15 mouse cellular contexts compared by ENCODE assay signal in genomic region chr9:35110051-35110450, GRCm38 (mm10). TPM values are rescaled to one million over a fixed set of nuclear protein-coding genes. Genes with fewer than 3 reads are reported as not detected.
A peak's percentile ranks its signal among the peaks of the same experiment; 100 is the strongest.
DNase-seq lines count a peak whose midpoint lies in the region; ATAC-seq and TF ChIP-seq lines count a peak whose summit lies in the region.
"Had no signal": no experiment of that assay in that cellular context is flagged by ENCODE, and none has a peak within 500 bp of the region (broad histone marks: within the 10 kb centered on the region; RNA-seq: fewer than 3 reads in every experiment).

No protein-coding gene starts in this region.

- WGBS in heart, embryonic 15.5 days: 74% methylated on average over 5 of the region's 5 CpGs
- WGBS in lung, embryonic 16.5 days: 80% methylated on average over 5 of the region's 5 CpGs
- 90% methylated on average over 5 of the region's 5 CpGs for WGBS in limb, embryonic 10.5 days
- WGBS in stomach, embryonic 16.5 days: 73% methylated on average over 5 of the region's 5 CpGs
- WGBS in thymus, adult 2 months: 89% methylated on average over 5 of the region's 5 CpGs

- H3K4me1 ChIP-seq in heart, embryonic 15.5 days (replicated peaks): peaks cover 61% of the 10 kb centered on the region
- peaks cover 64% of the 10 kb centered on the region for H3K4me1 ChIP-seq in lung, embryonic 16.5 days (replicated peaks; ENCODE audit: control insufficient read depth, insufficient read depth, low read length)
- peaks cover 76% of the 10 kb centered on the region for H3K4me1 ChIP-seq in limb, embryonic 10.5 days
- peaks cover 72% of the 10 kb centered on the region for H3K4me1 ChIP-seq in stomach, embryonic 16.5 days (ENCODE audit: control insufficient read depth, insufficient read depth, low read length)
- peaks cover 16% of the 10 kb centered on the region for H3K4me1 ChIP-seq in thymus, adult 2 months (replicated peaks; ENCODE audit: control insufficient read depth, insufficient read depth, low read length)

- peak overlapping the region; percentile 17; the same call in 1 of the 2 replicates for H3K27ac ChIP-seq in heart, embryonic 15.5 days
- H3K27ac ChIP-seq in lung, embryonic 16.5 days (ENCODE audit: low read length): peak overlapping the region; percentile 82
- H3K27ac ChIP-seq in limb, embryonic 10.5 days: peak overlapping the region; percentile 86
- H3K27ac ChIP-seq in stomach, embryonic 16.5 days (ENCODE audit: low read length): peak overlapping the region; percentile 67; the same call in 1 of the 2 replicates
- no peak overlapping the region for H3K27ac ChIP-seq in thymus, adult 2 months (ENCODE audit: control insufficient read depth, insufficient read depth, low read length)

- H3K9ac ChIP-seq in heart, embryonic 15.5 days: no peak overlapping the region
- H3K9ac ChIP-seq in lung, embryonic 16.5 days (ENCODE audit: low read length): no peak overlapping the region
- no peak overlapping the region for H3K9ac ChIP-seq in stomach, embryonic 16.5 days (ENCODE audit: low read length)

- TF ChIP-seq POLR2A in thymus, adult 2 months (IDR thresholded peaks at IDR 0.05; ENCODE audit: control insufficient read depth, extremely low read depth, insufficient read depth, low read length, poor library complexity): no peak

- no peak for TF ChIP-seq CTCF in thymus, adult 2 months (IDR thresholded peaks at IDR 0.05; ENCODE audit: borderline replicate concordance, control insufficient read depth, extremely low read depth, insufficient read depth, low read length, poor library complexity)

- no peaks in the 10 kb centered on the region for H3K36me3 ChIP-seq in heart, embryonic 15.5 days
- no peaks in the 10 kb centered on the region for H3K36me3 ChIP-seq in lung, embryonic 16.5 days (ENCODE audit: control insufficient read depth, insufficient read depth, low read length)
- H3K36me3 ChIP-seq in limb, embryonic 10.5 days: peaks cover 5% of the 10 kb centered on the region; the same call in 1 of the 2 replicates
- H3K36me3 ChIP-seq in stomach, embryonic 16.5 days (ENCODE audit: control insufficient read depth, insufficient read depth, low read length): no peaks in the 10 kb centered on the region
- no peaks in the 10 kb centered on the region for H3K36me3 ChIP-seq in thymus, adult 2 months (ENCODE audit: control insufficient read depth, insufficient read depth, low read length)
- H3K36me3 ChIP-seq: hindbrain, embryonic 10.5 days had no signal

- ATAC-seq in heart, embryonic 15.5 days (replicated peaks; ENCODE audit: insufficient number of reproducible peaks, insufficient read depth, low FRiP score, low read depth): no peak
- no peak for ATAC-seq in lung, embryonic 16.5 days (ENCODE audit: low read depth)
- no peak for ATAC-seq in stomach, embryonic 16.5 days (ENCODE audit: insufficient read depth, low FRiP score)

- H3K9me3 ChIP-seq in heart, embryonic 15.5 days (replicated peaks): no peaks in the 10 kb centered on the region
- no peaks in the 10 kb centered on the region for H3K9me3 ChIP-seq in lung, embryonic 16.5 days (ENCODE audit: control insufficient read depth, low read length)
- no peaks in the 10 kb centered on the region for H3K9me3 ChIP-seq in limb, embryonic 10.5 days (replicated peaks)
- H3K9me3 ChIP-seq in stomach, embryonic 16.5 days (replicated peaks; ENCODE audit: control insufficient read depth, low read length): no peaks in the 10 kb centered on the region
- H3K9me3 ChIP-seq: hindbrain, embryonic 10.5 days had no signal

- H3K4me3 ChIP-seq in heart, embryonic 15.5 days: no peak overlapping the region
- no peak overlapping the region for H3K4me3 ChIP-seq in lung, embryonic 16.5 days (ENCODE audit: low read length)
- no peak overlapping the region for H3K4me3 ChIP-seq in limb, embryonic 10.5 days
- no peak overlapping the region for H3K4me3 ChIP-seq in stomach, embryonic 16.5 days (replicated peaks; ENCODE audit: low read length)
- H3K4me3 ChIP-seq in thymus, adult 2 months (ENCODE audit: control insufficient read depth, insufficient read depth, low read length): no peak overlapping the region
- H3K4me3 ChIP-seq: hindbrain, embryonic 10.5 days had no signal

- DNase-seq in heart, postnatal 36 days: no peak
- DNase-seq in lung, postnatal 4 days: no peak
- DNase-seq in limb, embryonic 10.5 days (ENCODE audit: low spot score): no peak
- DNase-seq in spleen, postnatal 10 days (ENCODE audit: low spot score in 2 of 2): no peak
- DNase-seq in thymus, adult 2 months: no peak
- DNase-seq: adrenal gland, postnatal 25 days; cerebellum, postnatal 14 days; kidney, adult 18-20 months; right cerebral cortex, adult 18-20 months; thymus, postnatal 14 days had no signal

- H3K4me2 ChIP-seq in heart, embryonic 15.5 days: no peak overlapping the region
- H3K4me2 ChIP-seq in lung, embryonic 16.5 days (ENCODE audit: low read depth, low read length): no peak overlapping the region
- no peak overlapping the region for H3K4me2 ChIP-seq in stomach, embryonic 16.5 days (ENCODE audit: low read depth, low read length)
- H3K4me2 ChIP-seq: midbrain, embryonic 11.5 days had no signal

- intact Hi-C loops in heart, postnatal 36 days (cut with DNase I): no loop called here

- no peaks in the 10 kb centered on the region for H3K27me3 ChIP-seq in heart, embryonic 15.5 days
- H3K27me3 ChIP-seq in lung, embryonic 16.5 days (ENCODE audit: control insufficient read depth, insufficient read depth, low read depth, low read length): no peaks in the 10 kb centered on the region
- no peaks in the 10 kb centered on the region for H3K27me3 ChIP-seq in limb, embryonic 10.5 days (ENCODE audit: low read depth, poor library complexity, severe bottlenecking)
- H3K27me3 ChIP-seq in stomach, embryonic 16.5 days (ENCODE audit: control insufficient read depth, insufficient read depth, low read length): no peaks in the 10 kb centered on the region
- H3K27me3 ChIP-seq in thymus, adult 2 months (ENCODE audit: control insufficient read depth, insufficient read depth, low read length): no peaks in the 10 kb centered on the region

RNA-seq across cellular contexts. Expression of gene St3gal4, which starts 9.0 kb away (rescaled TPM):
- polyA plus RNA-seq in heart, embryonic 15.5 days (2015; fragmentation: Nextera tagmentation; extraction: Ambion mirVana): 22.3 and 23.0 TPM in 2 replicates
- total RNA-seq in heart, postnatal 36 days (2021): 10 to 100 TPM; 26.8 to 39.1 TPM
- polyA plus RNA-seq in lung, embryonic 16.5 days (2015; fragmentation: Nextera tagmentation; extraction: Ambion mirVana): 38.2 and 39.3 TPM in 2 replicates
- 19.0 and 21.3 TPM in 2 replicates for polyA plus RNA-seq in limb, embryonic 10.5 days (2016; fragmentation: Nextera tagmentation; extraction: Ambion mirVana)
- 50.5 and 53.1 TPM in 2 replicates for polyA plus RNA-seq in stomach, embryonic 16.5 days (2015; fragmentation: Nextera tagmentation; extraction: Ambion mirVana)
- polyA plus RNA-seq in thymus, adult 2 months (2012; rRNA removed): 8.9 and 10.4 TPM in 2 replicates
